Mouse (Mus musculus) embryonic stem cell, embryonic (primary cell): ENCODE results near the gene Mrpl14.

Experiments
- CTCF ChIA-PET, 4 experiments: fragments of 300-600 bp in 2 of 4; fragments of 350-600 bp in 2 of 4; sonication (Branson Sonifier 250); formaldehyde crosslinking; loops; one replicate each; lab custom pipeline; 2022; ENCODE audit warnings: inconsistent platforms in 2 of 4; lab: Charles Lee
- POLR2A ChIA-PET, 4 experiments: fragments of 300-600 bp in 2 of 4; fragments of 350-600 bp in 2 of 4; sonication (Branson Sonifier 250); formaldehyde crosslinking; loops; one replicate each; lab custom pipeline; 2022; ENCODE audit warnings: antibody characterized with exemption in 4 of 4, inconsistent platforms in 1 of 4; lab: Charles Lee

Mrpl14 gene

DNA sequence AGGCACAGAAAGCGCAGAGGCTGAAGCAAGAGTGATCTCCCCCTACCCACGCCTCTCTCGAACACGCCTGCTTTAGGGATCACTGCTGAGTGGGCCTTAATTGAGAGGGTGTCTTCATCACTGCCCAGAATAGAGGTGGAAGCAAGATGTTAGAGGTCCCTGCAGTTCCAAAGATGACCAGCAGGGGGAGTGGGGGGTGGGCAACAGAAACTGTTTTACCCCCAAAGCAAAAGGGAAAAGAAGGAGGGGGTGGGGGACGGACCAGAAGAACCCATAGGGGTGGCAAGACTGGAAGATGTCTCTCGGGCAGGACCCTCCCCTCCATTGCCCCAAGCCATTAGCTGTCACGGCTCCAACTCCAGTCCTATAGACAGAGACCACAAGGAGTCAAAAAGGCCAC, 8.0 kb upstream of the Mrpl14 start:
- CTCF ChIA-PET, result interaction anchor here in 3 of 4 experiments (0.6 to 2.1 kb wide), 16 partner anchors 8 to 781 kb away, joined by 3 to 13 read pairs (median 4); partner anchors contain the start of gene Mrpl14 (in 1 of the 3)

DNA sequence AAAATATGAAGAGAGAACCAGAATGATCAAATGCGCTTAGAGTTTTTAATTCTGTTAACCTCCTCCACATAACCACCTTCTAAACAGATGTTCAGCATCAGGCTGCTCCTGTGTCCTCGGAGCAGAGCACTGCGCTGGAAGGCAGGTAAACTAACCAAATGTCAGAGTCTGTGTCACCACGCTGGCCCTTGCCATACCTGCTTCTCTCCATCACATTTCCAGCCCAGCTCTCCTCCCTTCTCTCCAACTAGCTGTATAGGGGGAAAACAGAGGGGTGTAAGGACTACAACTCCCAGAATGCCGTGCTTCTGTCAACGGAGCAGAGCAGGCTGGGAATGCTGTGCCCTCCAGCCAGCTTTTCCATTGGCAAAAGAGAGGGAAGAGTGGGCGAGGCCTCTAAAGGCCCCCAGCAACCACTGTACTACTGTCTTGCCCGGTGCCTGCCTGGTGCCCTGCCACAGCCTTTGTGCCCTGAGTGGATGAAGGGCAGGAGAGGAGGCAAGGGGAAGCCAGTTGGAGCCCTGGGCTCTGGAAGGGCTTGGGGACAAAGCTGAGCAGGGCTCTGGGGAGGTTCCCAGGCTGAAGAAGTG, 5.6 kb upstream of the Mrpl14 start:
- CTCF ChIA-PET, result interaction anchor here in 3 of 4 experiments (0.6 to 3.2 kb wide), 19 partner anchors 9 to 691 kb away, joined by 3 to 19 read pairs (median 4); partner anchors contain the start of gene Slc35b2 (in 1 of the 3)
- POLR2A ChIA-PET, result interaction anchor here in 3 of 4 experiments (0.6 to 2.4 kb wide), 14 partner anchors 8 to 480 kb away, joined by 3 to 10 read pairs (median 4); partner anchors contain the start of genes Capn11 (in 1 of the 3), Gtpbp2 (in 1 of the 3) and Hsp90ab1 (in 1 of the 3)

More for the DNA sequence above, 8.0 kb upstream of the Mrpl14 start:
- POLR2A ChIA-PET, result interaction anchor here in 2 of 4 experiments (0.6 to 2.7 kb wide), 7 partner anchors 8 to 195 kb away, joined by 3 to 9 read pairs (median 3); partner anchors contain the start of gene Mrpl14 (in 1 of the 2)

DNA sequence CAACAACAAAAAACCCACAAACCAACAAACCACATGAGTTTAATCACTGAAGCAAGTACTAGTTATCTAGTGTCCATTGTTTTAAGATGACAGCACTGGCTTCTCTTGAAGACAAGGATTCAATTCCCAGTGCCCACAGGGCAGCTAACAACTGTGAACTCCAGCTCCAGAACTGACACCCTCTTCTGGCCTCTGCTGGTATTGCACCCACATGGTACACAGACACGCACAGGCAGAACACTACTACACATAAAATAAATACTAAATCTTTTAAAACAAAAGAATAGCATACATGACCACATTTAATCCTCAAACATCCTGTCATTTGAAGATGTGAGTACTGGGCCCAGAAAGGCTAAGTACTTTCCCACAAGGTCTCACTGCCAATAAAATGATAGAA, 4.5 kb upstream of the Mrpl14 start:
- CTCF ChIA-PET, result interaction anchor here (0.6 to 3.2 kb wide), 24 partner anchors 10 to 1846 kb away, joined by 3 to 19 read pairs (median 4); partner anchors contain the start of gene Aars2 (in 1 of the 4)
- POLR2A ChIA-PET, result interaction anchor here in 3 of 4 experiments (0.5 to 2.4 kb wide), 11 partner anchors 9 to 1171 kb away, joined by 3 to 10 read pairs (median 5); partner anchors contain the start of gene Hsp90ab1 (in 1 of the 3)

DNA sequence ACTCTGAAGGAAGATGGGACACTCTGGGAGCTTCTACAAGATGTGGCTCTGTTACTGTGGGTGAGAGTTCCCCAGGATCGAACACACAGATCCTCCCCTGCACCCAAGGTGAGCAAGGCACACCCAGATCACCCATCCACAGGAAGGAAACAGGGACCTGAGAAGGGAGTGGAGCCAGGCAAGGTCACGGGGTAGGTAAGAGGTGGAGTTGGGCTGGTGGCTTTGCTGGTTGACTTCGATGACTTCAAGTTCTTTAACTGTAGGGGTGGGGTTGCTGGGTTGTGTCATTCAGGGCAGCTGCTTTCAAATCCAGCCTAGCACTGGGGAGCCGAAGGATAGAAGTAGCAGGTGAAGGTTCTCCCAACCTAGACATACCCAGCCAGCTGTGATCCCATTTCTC, 3.3 kb upstream of the Mrpl14 start:
- CTCF ChIA-PET, result interaction anchor here (0.6 to 1.6 kb wide), 5 partner anchors 17 to 224 kb away, joined by 3 to 4 read pairs (median 3); no protein-coding TSS in a partner anchor
- POLR2A ChIA-PET, result interaction anchor here in 3 of 4 experiments (0.7 to 1.7 kb wide), 10 partner anchors 11 to 111 kb away, joined by 3 to 4 read pairs (median 3); partner anchors contain the start of gene Hsp90ab1 (in 1 of the 3)

GRCm38 (mm10) chr17:45684667-45685131, 1.4 kb upstream of the Mrpl14 start:
- ChIA-PET POLR2A (interaction anchor here in 3 of 4 experiments (0.6 to 3.0 kb wide), 18 partner anchors 10 to 119 kb away, joined by 3 to 30 read pairs (median 4); partner anchors contain the start of gene Hsp90ab1 (in 2 of the 3)), CTCF (interaction anchor here in 3 of 4 experiments (0.6 to 2.4 kb wide), 10 partner anchors 10 to 1493 kb away, joined by 3 to 13 read pairs (median 4); partner anchors contain the start of gene Ptk7 (in 1 of the 3))

DNA sequence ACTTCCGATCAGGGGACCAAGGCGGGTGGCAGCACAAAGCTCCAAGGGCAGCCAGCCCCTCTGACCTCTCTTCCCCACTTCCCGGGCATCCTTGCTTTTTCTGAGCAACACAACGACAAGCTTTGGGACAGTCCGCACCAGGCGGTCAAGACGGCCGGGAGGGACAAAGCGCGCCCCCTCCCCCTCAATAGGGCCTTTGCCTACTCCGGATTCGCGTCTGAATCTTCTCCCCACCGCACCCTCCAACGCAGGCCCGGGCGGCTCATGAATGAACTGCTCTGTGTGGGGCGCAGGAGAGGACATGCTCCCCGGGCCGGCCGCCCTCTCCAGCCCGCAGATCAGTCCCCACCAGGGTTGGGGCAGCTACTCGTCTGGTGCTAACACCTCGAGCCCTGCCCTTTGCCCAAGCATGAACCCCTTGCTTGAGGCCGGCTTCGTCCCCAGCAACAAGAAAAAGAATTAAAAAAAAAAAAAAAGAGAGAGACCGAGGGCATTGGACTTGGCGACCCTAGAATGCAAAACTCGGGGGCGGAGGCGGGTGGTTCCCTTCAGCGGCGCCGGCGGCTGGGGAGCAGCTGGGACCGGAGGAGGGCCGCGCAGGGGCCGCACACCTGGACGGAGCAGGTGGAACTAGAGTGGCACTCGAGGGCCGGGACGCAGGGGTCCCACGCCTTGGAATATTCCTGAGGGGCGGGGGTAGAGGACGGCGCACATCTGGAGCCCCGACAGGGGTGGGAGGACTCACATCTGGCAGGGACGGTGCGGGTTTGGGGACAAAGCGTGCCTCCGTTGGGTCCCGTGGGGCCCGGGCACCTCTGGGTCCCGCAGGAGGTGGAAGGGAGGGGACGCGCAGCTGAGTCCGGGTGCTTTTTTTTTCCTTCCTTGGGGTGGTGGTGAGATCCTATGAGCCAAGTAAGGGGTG, 690 bp upstream of the Mrpl14 start:
- ChIA-PET POLR2A (interaction anchor here in 3 of 4 experiments (0.5 to 3.0 kb wide), 40 partner anchors 8 to 744 kb away, joined by 3 to 30 read pairs (median 4); partner anchors contain the start of genes Hsp90ab1 (in 3 of the 3), Mymx (in 2 of the 3), Cdc5l (in 1 of the 3) and Crip3 (in 1 of the 3)), CTCF (interaction anchor here (0.6 to 2.4 kb wide), 26 partner anchors 8 to 1799 kb away, joined by 3 to 13 read pairs (median 4); partner anchors contain the start of gene Ptk7 (in 1 of the 4))

DNA sequence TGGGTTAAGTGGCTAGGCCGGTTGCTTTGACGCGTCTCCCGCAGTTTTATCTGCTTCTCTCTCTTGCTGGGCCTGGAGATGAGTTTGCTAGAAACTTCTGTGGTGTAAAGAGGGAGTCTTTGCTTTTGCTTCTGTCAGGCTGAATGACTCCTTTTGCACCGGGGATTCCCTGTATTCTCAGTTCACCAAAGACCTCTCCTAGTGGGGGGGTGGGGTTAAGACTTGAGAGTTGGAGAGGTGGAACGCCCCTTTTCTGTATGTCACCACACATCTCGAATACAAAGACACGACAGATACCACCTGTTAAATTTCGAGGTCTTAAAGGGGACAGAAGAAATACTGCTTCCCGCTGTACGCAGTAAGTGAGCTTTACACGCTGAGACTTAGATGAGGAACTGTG, 594 bp downstream of the Mrpl14 start, which contains the start of gene Tmem63b:
Gene Tmem63b, minus strand, starts transcription at position 190 of the 400 bp plus-strand sequence.
- ChIA-PET CTCF (interaction anchor here in 1 of 4 experiments (0.6 to 1.3 kb wide), 2 partner anchors 24 to 60 kb away, joined by 3 to 4 read pairs; no protein-coding TSS in a partner anchor), POLR2A (interaction anchor here in 2 of 4 experiments (0.6 to 1.7 kb wide), 6 partner anchors 13 to 154 kb away, joined by 3 to 9 read pairs (median 3); partner anchors contain the start of gene Nfkbie (in 1 of the 2))

DNA sequence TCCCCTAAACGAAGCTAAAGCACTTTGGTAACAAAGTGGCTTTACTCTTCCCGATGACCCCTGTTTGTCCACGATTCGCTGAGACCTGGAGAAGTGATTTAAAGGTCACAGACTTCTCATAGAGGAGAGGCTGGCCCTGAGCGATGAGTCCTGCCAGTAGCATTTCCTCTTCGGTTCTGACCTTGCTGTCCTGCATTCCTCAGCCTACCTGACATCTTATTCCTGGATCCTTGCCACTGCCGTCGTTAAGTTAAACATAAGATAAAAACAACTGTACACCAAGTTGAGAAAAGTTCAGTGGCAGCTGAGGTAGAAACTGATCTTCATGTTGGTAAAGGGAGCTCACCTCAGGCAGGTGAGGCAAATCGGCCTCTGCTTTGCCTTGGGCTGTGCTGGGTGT, 3.0 kb downstream of the Mrpl14 start:
- POLR2A ChIA-PET, result interaction anchor here in 1 of 4 experiments (0.6 kb wide), 1 partner anchor 127 kb away, joined by 3 read pairs; no protein-coding TSS in a partner anchor

DNA sequence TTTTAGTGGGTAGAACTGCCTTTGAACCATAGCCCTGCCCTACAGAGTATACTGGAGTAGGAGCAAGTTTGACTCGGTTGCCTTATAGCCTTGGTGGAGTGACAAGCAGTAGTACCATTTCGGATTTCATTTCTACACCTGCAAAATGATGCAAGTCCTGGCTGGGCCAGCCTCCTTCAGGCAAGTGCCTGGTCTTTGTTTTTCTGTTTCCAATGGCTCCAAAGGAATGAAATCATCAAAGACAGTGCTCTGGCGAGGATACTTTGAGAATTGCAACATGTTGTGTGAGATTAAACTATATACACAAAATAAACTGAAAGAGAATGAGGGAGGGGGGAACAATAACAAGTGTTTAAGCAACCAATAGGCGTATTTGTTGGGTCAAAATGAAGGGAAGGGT, 3.9 kb downstream of the Mrpl14 start:
- ChIA-PET CTCF (no interaction called here), POLR2A (no interaction called here)

More for the DNA sequence above, 3.0 kb downstream of the Mrpl14 start:
- CTCF ChIA-PET, result no interaction called here

DNA sequence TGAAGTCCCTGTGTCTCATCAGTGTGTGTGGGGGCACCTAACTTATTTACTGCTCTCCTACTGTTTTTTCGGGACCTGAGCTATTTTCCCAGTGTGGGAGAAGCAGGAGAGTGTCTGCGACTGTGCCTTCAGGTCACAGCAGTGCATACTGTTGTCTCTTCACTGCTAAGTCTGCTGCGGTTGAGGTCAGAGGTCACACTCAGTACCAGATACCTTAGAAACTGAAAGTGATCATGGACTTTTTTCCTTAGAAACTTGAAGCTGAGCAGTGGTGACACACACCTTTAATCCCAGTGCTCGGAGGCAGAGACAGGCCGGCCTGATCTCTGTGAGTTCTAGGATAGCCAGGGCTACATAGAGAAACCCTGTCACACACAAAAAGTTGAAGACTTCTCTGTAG, 6.0 kb downstream of the Mrpl14 start:
- ChIA-PET POLR2A (interaction anchor here in 1 of 4 experiments (0.5 kb wide), 1 partner anchor 83 kb away, joined by 5 read pairs; no protein-coding TSS in a partner anchor), CTCF (interaction anchor here in 1 of 4 experiments (0.6 kb wide), 1 partner anchor 17 kb away, joined by 6 read pairs; no protein-coding TSS in a partner anchor)

DNA sequence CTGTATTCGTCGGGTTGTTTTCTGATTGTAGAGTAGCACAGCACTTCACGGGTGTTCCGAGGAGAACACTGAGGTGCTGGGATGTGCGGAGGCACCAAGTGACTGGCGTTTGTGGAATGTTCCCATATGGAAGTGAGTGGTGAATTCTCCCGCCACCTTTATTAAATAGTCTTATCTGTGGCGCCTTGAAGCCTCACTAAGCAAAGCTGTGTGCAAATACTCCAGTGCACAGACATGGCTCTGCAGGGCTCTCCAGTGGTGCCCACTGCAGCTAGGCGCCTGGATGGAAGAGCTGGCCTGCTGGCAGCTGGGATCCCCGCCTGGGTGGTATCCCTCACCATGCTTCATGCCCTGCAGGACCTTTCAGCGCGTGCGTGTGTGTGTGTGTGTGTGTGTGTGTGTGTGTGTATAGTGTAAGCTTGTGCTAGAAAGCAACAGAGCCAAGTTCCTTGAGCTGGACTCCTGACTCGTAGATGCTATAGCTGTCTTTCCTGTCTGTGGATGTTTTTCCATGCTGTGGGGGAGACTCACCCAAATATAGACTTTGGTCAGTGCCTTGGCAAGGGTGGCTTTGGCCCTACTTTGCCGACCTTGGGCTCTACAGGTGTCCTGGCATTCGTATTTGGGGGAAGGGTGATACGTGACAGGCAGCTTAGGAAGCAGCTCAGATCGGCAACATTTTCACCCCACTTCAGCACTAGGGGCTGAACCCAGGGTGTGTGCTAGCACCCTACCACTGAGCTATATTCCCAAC, 7.9 kb downstream of the Mrpl14 start:
- POLR2A ChIA-PET, result interaction anchor here (0.6 to 2.7 kb wide), 41 partner anchors 8 to 435 kb away, joined by 3 to 30 read pairs (median 4); partner anchors contain the start of genes Mrpl14 (in 3 of the 4), Hsp90ab1 (in 1 of the 4), Mymx (in 1 of the 4) and Slc35b2 (in 1 of the 4)
- CTCF ChIA-PET, result interaction anchor here (0.5 to 3.3 kb wide), 23 partner anchors 8 to 743 kb away, joined by 3 to 12 read pairs (median 4); partner anchors contain the start of genes Aars2 (in 1 of the 4) and Mrpl14 (in 1 of the 4)

- ChIA-PET CTCF (interaction anchor here (0.5 to 3.3 kb wide), 18 partner anchors 10 to 332 kb away, joined by 3 to 12 read pairs (median 4); partner anchors contain the start of genes Mrpl14 (in 1 of the 4) and Spats1 (in 1 of the 4)), POLR2A (interaction anchor here in 3 of 4 experiments (0.6 to 2.7 kb wide), 38 partner anchors 8 to 378 kb away, joined by 3 to 30 read pairs (median 4); partner anchors contain the start of genes Mrpl14 (in 3 of the 3), Mymx (in 2 of the 3), Hsp90ab1 (in 1 of the 3) and Slc35b2 (in 1 of the 3))
Measured at GRCm38 (mm10) chr17:45695227-45696120, 9.4 kb downstream of the Mrpl14 start.

DNA sequence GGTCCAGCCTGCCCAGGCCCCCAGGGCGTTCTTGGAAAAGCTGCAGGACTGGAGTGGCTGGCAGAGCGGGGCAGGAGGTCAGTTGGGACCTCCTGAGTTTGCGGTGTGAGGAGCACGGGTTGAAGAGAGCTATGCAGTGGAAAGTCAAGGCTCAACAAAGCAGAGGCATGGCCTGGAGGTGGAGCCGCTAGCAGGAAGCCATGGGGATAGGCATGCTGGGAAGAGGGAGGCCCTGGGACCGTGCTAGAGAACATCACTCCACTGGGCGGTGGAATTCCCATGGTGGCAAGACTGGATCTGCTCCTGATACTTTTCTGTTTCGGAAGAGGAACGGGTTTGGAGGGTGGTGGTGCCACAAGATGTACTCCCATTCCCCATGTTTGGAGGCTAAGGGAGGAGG, 10.9 kb downstream of the Mrpl14 start:
- ChIA-PET POLR2A (interaction anchor here in 3 of 4 experiments (1.0 to 1.4 kb wide), 5 partner anchors 9 to 125 kb away, joined by 3 to 5 read pairs (median 4); partner anchors contain the start of gene Mrpl14 (in 2 of the 3)), CTCF (no interaction called here)

- ChIA-PET CTCF (no interaction called here), POLR2A (no interaction called here)
Measured at GRCm38 (mm10) chr17:45698368-45698767, 12.2 kb downstream of the Mrpl14 start.
